Mouse (Mus musculus) kidney, adult 2 months (tissue): ENCODE data around the gene Ccl28.

Source experiments
- CTCF ChIP-seq: fragments of 200-500 bp; conservative IDR thresholded peaks from 2 replicates; pipeline ENCODE4 v1.5.1; 2011; ENCODE audit warnings: low read depth, mild to moderate bottlenecking, control low read depth, low read length, moderate library complexity, mixed read lengths; ENCODE audit not compliant: insufficient read depth, insufficient read length
- POLR2A ChIP-seq: fragments of 200-500 bp; IDR thresholded peaks from one replicate; pipeline ENCODE4 v1.6.1; 2011; ENCODE audit warnings: low read depth, low read length, control low read depth

GRCm38 (mm10) chr13:119654734-119655133, 31.1 kb downstream of the Ccl28 start:
- TF ChIP-seq CTCF (no peak), POLR2A (no peak)
